Mouse (Mus musculus): ENCODE data around the gene Kazn. TPM values are rescaled to one million over a fixed set of nuclear protein-coding genes. Genes with fewer than 3 reads are reported as not detected.

Kazn gene
- polyA plus RNA-seq, 1 experiment from 2014 or later, result 13.7 TPM

- H3K27ac ChIP-seq (ENCODE audit: low read depth), result no peak overlapping the region
- 31% methylated on average over 1 of the region's 1 CpGs for whole genome bisulfite sequencing
- no peaks in the 10 kb centered on the region for H3K27me3 ChIP-seq (replicated peaks; ENCODE audit: control insufficient read depth, insufficient read depth, low read length)
- H3K4me2 ChIP-seq (ENCODE audit: low read length), result no peak overlapping the region
- H3K4me3 ChIP-seq (ENCODE audit: low read depth, low read length), result no peak overlapping the region
- DNase-seq (ENCODE audit: low spot score) (no peak), ATAC-seq (replicated peaks; ENCODE audit: low FRiP score, low TSS enrichment, low read depth) (no peak)
- H3K9me3 ChIP-seq (ENCODE audit: control insufficient read depth, low read length), result no peaks in the 10 kb centered on the region
- no peak overlapping the region for H3K9ac ChIP-seq (ENCODE audit: low read length)
- H3K36me3 ChIP-seq (ENCODE audit: control insufficient read depth, insufficient read depth, low read length), result no peaks in the 10 kb centered on the region
- no peaks in the 10 kb centered on the region; the same call in 1 of the 2 replicates for H3K4me1 ChIP-seq (replicated peaks; ENCODE audit: control insufficient read depth, insufficient read depth, low read length)
Measured at GRCm38 (mm10) chr4:142121164-142121563, 118.0 kb downstream of the Kazn start.

- H3K9ac ChIP-seq (ENCODE audit: low read length), result no peak overlapping the region
- no peak overlapping the region for H3K27ac ChIP-seq (ENCODE audit: low read depth)
- H3K27me3 ChIP-seq (replicated peaks; ENCODE audit: control insufficient read depth, insufficient read depth, low read length), result no peaks in the 10 kb centered on the region
- 40% methylated on average over 7 of the region's 7 CpGs for WGBS
- no peaks in the 10 kb centered on the region for H3K9me3 ChIP-seq (ENCODE audit: control insufficient read depth, low read length)
- ATAC-seq (replicated peaks; ENCODE audit: low FRiP score, low TSS enrichment, low read depth) (no peak), DNase-seq (ENCODE audit: low spot score) (no peak)
- no peaks in the 10 kb centered on the region for H3K36me3 ChIP-seq (ENCODE audit: control insufficient read depth, insufficient read depth, low read length)
- H3K4me3 ChIP-seq (ENCODE audit: low read depth, low read length), result no peak overlapping the region
- H3K4me1 ChIP-seq (replicated peaks; ENCODE audit: control insufficient read depth, insufficient read depth, low read length), result no peaks in the 10 kb centered on the region; the same call in 1 of the 2 replicates
- H3K4me2 ChIP-seq (ENCODE audit: low read length), result no peak overlapping the region
Measured at GRCm38 (mm10) chr4:142118522-142118921, 120.7 kb downstream of the Kazn start.

DNA sequence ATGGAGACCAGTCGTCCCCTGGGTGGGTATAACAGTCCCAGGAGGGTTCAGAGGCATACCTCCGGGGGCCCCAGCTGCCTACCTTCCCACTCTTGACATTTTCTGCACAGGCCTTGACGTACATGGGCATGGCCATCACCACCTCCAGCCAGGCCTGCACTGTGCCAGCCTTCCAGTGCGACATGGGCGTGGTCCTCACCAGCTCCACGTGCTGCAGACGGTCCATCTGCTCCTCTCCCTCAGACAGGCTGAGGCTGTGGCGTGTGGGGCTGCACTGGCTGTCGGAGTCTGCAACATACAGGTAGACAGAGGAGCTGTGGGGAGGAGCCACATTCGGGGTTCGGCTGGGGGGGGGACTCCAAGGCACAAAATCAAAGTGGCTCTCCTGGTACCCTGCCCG, 121.2 kb downstream of the Kazn start:
- no peak overlapping the region for H3K9ac ChIP-seq (ENCODE audit: low read length)
- peak; percentile 32; the same call in 1 of the 2 replicates for ATAC-seq (replicated peaks; ENCODE audit: low FRiP score, low TSS enrichment, low read depth)
- WGBS, result 90% methylated on average over 12 of the region's 12 CpGs

GRCm38 (mm10) chr4:142113306-142113705, 125.9 kb downstream of the Kazn start:
- no peak; the same call in 1 of the 2 replicates for ATAC-seq (replicated peaks; ENCODE audit: low FRiP score, low TSS enrichment, low read depth)
- H3K27ac ChIP-seq (ENCODE audit: low read depth), result no peak overlapping the region
- H3K9ac ChIP-seq (ENCODE audit: low read length), result no peak overlapping the region
- 38% methylated on average over 8 of the region's 8 CpGs for WGBS
- DNase-seq (ENCODE audit: low spot score), result peak; percentile 62
- H3K4me1 ChIP-seq (replicated peaks; ENCODE audit: control insufficient read depth, insufficient read depth, low read length), result no peaks in the 10 kb centered on the region
- no peaks in the 10 kb centered on the region for H3K27me3 ChIP-seq (replicated peaks; ENCODE audit: control insufficient read depth, insufficient read depth, low read length)
- H3K36me3 ChIP-seq (ENCODE audit: control insufficient read depth, insufficient read depth, low read length), result no peaks in the 10 kb centered on the region
- no peak overlapping the region for H3K4me3 ChIP-seq (ENCODE audit: low read depth, low read length)
- no peaks in the 10 kb centered on the region for H3K9me3 ChIP-seq (ENCODE audit: control insufficient read depth, low read length)
- H3K4me2 ChIP-seq (ENCODE audit: low read length), result no peak overlapping the region

More for the DNA sequence above, 121.2 kb downstream of the Kazn start:
- H3K4me2 ChIP-seq (ENCODE audit: low read length), result no peak overlapping the region
- H3K9me3 ChIP-seq (ENCODE audit: control insufficient read depth, low read length), result no peaks in the 10 kb centered on the region
- H3K4me1 ChIP-seq (replicated peaks; ENCODE audit: control insufficient read depth, insufficient read depth, low read length), result no peaks in the 10 kb centered on the region; the same call in 1 of the 2 replicates
- no peak overlapping the region for H3K27ac ChIP-seq (ENCODE audit: low read depth)
- H3K36me3 ChIP-seq (ENCODE audit: control insufficient read depth, insufficient read depth, low read length), result no peaks in the 10 kb centered on the region
- H3K4me3 ChIP-seq (ENCODE audit: low read depth, low read length), result no peak overlapping the region
- H3K27me3 ChIP-seq (replicated peaks; ENCODE audit: control insufficient read depth, insufficient read depth, low read length), result no peaks in the 10 kb centered on the region
- no peak for DNase-seq (ENCODE audit: low spot score)

DNA sequence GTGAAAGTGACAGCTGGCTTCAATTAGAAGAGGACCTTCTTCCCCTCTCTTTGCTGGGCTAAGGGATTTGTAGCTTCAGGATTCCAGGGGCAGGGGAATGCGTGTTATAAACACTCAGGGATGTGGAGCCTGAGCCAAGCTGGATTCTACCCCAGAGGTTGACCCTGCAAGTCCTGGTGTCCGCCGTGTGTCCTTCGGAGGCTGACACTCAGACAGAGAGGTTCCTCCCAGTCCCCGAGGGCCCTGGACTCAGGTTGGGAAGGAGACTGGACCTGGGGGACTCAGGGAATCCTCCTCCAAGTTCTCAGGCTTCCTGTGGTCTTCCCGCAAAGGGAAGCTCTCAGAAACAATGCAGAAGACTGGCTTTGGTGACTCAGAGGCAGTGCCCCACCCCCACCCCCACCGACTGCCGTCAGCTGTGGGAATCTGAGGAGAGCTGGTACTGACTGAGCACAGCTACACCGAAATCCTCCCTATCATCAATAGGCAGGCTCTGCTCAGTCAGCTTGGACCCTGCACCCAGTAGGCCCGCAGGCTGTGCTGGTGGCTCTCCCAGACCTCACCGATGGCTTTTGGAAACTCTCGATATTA, 136.0 kb downstream of the Kazn start:
- H3K9ac ChIP-seq (ENCODE audit: low read length), result no peak overlapping the region
- DNase-seq (ENCODE audit: low spot score) (no peak), ATAC-seq (replicated peaks; ENCODE audit: low FRiP score, low TSS enrichment, low read depth) (no peak)
- no peaks in the 10 kb centered on the region for H3K27me3 ChIP-seq (replicated peaks; ENCODE audit: control insufficient read depth, insufficient read depth, low read length)
- WGBS, result 48% methylated on average over 12 of the region's 12 CpGs
- peaks cover 9% of the 10 kb centered on the region for H3K36me3 ChIP-seq (ENCODE audit: control insufficient read depth, insufficient read depth, low read length)
- no peak overlapping the region for H3K4me2 ChIP-seq (ENCODE audit: low read length)
- no peak overlapping the region for H3K4me3 ChIP-seq (ENCODE audit: low read depth, low read length)
- H3K4me1 ChIP-seq (replicated peaks; ENCODE audit: control insufficient read depth, insufficient read depth, low read length), result peaks cover 11% of the 10 kb centered on the region
- no peaks in the 10 kb centered on the region for H3K9me3 ChIP-seq (ENCODE audit: control insufficient read depth, low read length)
- no peak overlapping the region for H3K27ac ChIP-seq (ENCODE audit: low read depth)

GRCm38 (mm10) chr4:142098303-142098702, 140.9 kb downstream of the Kazn start:
- Histone ChIP-seq H3K9me3 (ENCODE audit: control insufficient read depth, low read length) (no peaks in the 10 kb centered on the region), H3K36me3 (ENCODE audit: control insufficient read depth, insufficient read depth, low read length) (no peaks in the 10 kb centered on the region), H3K27me3 (replicated peaks; ENCODE audit: control insufficient read depth, insufficient read depth, low read length) (no peaks in the 10 kb centered on the region), H3K4me3 (ENCODE audit: low read depth, low read length) (no peak overlapping the region), H3K27ac (ENCODE audit: low read depth) (peak overlapping the region; percentile 64; the same call in 1 of the 2 replicates), H3K9ac (ENCODE audit: low read length) (no peak overlapping the region), H3K4me1 (replicated peaks; ENCODE audit: control insufficient read depth, insufficient read depth, low read length) (peaks cover 18% of the 10 kb centered on the region), H3K4me2 (ENCODE audit: low read length) (peak overlapping the region; percentile 36; the same call in 1 of the 2 replicates)
- ATAC-seq (replicated peaks; ENCODE audit: low FRiP score, low TSS enrichment, low read depth), result peak; percentile 66; the same call in 1 of the 2 replicates
- 16% methylated on average over 8 of the region's 8 CpGs for WGBS
- DNase-seq (ENCODE audit: low spot score), result peak; percentile 92

- peak overlapping the region; percentile 36; the same call in 1 of the 2 replicates for H3K4me2 ChIP-seq (ENCODE audit: low read length)
- H3K9me3 ChIP-seq (ENCODE audit: control insufficient read depth, low read length), result no peaks in the 10 kb centered on the region
- no peaks in the 10 kb centered on the region for H3K27me3 ChIP-seq (replicated peaks; ENCODE audit: control insufficient read depth, insufficient read depth, low read length)
- ATAC-seq (replicated peaks; ENCODE audit: low FRiP score, low TSS enrichment, low read depth) (no peak), DNase-seq (ENCODE audit: low spot score) (no peak)
- peak overlapping the region; percentile 64 for H3K27ac ChIP-seq (ENCODE audit: low read depth)
- H3K36me3 ChIP-seq (ENCODE audit: control insufficient read depth, insufficient read depth, low read length), result no peaks in the 10 kb centered on the region
- peaks cover 14% of the 10 kb centered on the region for H3K4me1 ChIP-seq (replicated peaks; ENCODE audit: control insufficient read depth, insufficient read depth, low read length)
- 20% methylated on average over 5 of the region's 5 CpGs for WGBS
- H3K4me3 ChIP-seq (ENCODE audit: low read depth, low read length), result no peak overlapping the region
- no peak overlapping the region for H3K9ac ChIP-seq (ENCODE audit: low read length)
Measured at GRCm38 (mm10) chr4:142097871-142098270, 141.3 kb downstream of the Kazn start.

- Histone ChIP-seq H3K27ac (ENCODE audit: low read depth) (no peak overlapping the region), H3K36me3 (ENCODE audit: control insufficient read depth, insufficient read depth, low read length) (no peaks in the 10 kb centered on the region), H3K4me3 (ENCODE audit: low read depth, low read length) (no peak overlapping the region), H3K27me3 (replicated peaks; ENCODE audit: control insufficient read depth, insufficient read depth, low read length) (no peaks in the 10 kb centered on the region), H3K4me2 (ENCODE audit: low read length) (no peak overlapping the region), H3K9me3 (ENCODE audit: control insufficient read depth, low read length) (no peaks in the 10 kb centered on the region), H3K9ac (ENCODE audit: low read length) (no peak overlapping the region), H3K4me1 (replicated peaks; ENCODE audit: control insufficient read depth, insufficient read depth, low read length) (peaks cover 14% of the 10 kb centered on the region)
- no peak for ATAC-seq (replicated peaks; ENCODE audit: low FRiP score, low TSS enrichment, low read depth)
- 54% methylated on average over 15 of the region's 15 CpGs for WGBS
- DNase-seq (ENCODE audit: low spot score), result no peak
Measured at GRCm38 (mm10) chr4:142095513-142096241, 143.5 kb downstream of the Kazn start.

All from intestine, embryonic 14.5 days (tissue).